Mouse (Mus musculus) hindbrain, embryonic 11.5 days (tissue): ENCODE results near the gene 2810004N23Rik. TPM values are rescaled to one million over a fixed set of nuclear protein-coding genes. Genes with fewer than 3 reads are reported as not detected.

Experiments
- ATAC-seq: fragments of 200-750 bp; cut with Nextera tagmentation; 2 replicates; pipeline ENCODE4 v1.8.0; 2017; ENCODE audit warnings: mild to moderate bottlenecking, moderate TSS enrichment, moderate library complexity; ENCODE audit not compliant: low FRiP score
- DNase-seq: peaks from one replicate; pipeline ENCODE4 v3.0.0-alpha.2; 2015; ENCODE audit warnings: low spot score
- H3K27ac ChIP-seq: fragments of 300-500 bp; sonication (generic); 2 replicates; pipeline ENCODE4 v1.5.1; 2014; ENCODE audit warnings: mild to moderate bottlenecking, low read depth, low read length
- H3K27me3 ChIP-seq: fragments of 300-500 bp; sonication (generic); 2 replicates; pipeline ENCODE4 v1.6.1; 2014; ENCODE audit warnings: mild to moderate bottlenecking, low read length, moderate library complexity, mixed read lengths; ENCODE audit not compliant: control insufficient read depth, insufficient read depth
- H3K36me3 ChIP-seq: fragments of 300-500 bp; sonication (generic); 2 replicates; pipeline ENCODE4 v1.6.1; 2014; ENCODE audit warnings: mild to moderate bottlenecking, low read length, moderate library complexity, mixed read lengths; ENCODE audit not compliant: control insufficient read depth, insufficient read depth
- H3K4me1 ChIP-seq: fragments of 300-500 bp; sonication (generic); replicated peaks from 2 replicates; pipeline ENCODE4 v1.6.1; 2014; ENCODE audit warnings: low read length, mixed read lengths; ENCODE audit not compliant: control insufficient read depth, insufficient read depth
- H3K4me2 ChIP-seq: fragments of 300-500 bp; sonication (generic); replicated peaks from 2 replicates; pipeline ENCODE4 v1.6.1; 2014; ENCODE audit warnings: mild to moderate bottlenecking, low read depth, low read length
- H3K4me3 ChIP-seq: fragments of 300-500 bp; sonication (generic); 2 replicates; pipeline ENCODE4 v1.5.1; 2014; ENCODE audit warnings: low read depth, low read length
- H3K9ac ChIP-seq: fragments of 300-500 bp; sonication (generic); 2 replicates; pipeline ENCODE4 v1.6.1; 2014; ENCODE audit warnings: low read depth, low read length
- H3K9me3 ChIP-seq: fragments of 300-500 bp; sonication (generic); 2 replicates; pipeline ENCODE4 v1.6.1; 2016; ENCODE audit warnings: low read length; ENCODE audit not compliant: control insufficient read depth
- WGBS: fragments of 180-500 bp; shearing (Covaris S2); extraction: QIAGEN DNeasy Blood & Tissue Kit; methylation state at CpG from one replicate; pipeline ENCODE4 v1.1.7; 2014; 5-methylcytosine and 5-hydroxymethylcytosine counted together
- polyA plus RNA-seq: library from polyadenylated mRNA; unstranded; fragments of >200 nt; fragmentation: Nextera tagmentation; extraction: Ambion mirVana; gene quantifications from 2 replicates; pipeline ENCODE4 v1.2.1, GENCODE M21; 2014

Gene 2810004N23Rik
- polyA plus RNA-seq, 1 experiment from 2014 or later: 38.8 TPM

GRCm38 (mm10) chr8:124810056-124810610 lies 52.8 kb downstream of the 2810004N23Rik start:
- WGBS: 71% methylated on average over 5 of the region's 5 CpGs
- no peak for ATAC-seq

GRCm38 (mm10) chr8:124809419-124809818 lies 53.5 kb downstream of the 2810004N23Rik start:
- H3K9ac ChIP-seq: no peak overlapping the region
- H3K36me3 ChIP-seq: no peaks in the 10 kb centered on the region
- H3K27ac ChIP-seq: no peak overlapping the region
- WGBS: 56% methylated on average over 2 of the region's 2 CpGs
- no peak overlapping the region for H3K4me2 ChIP-seq
- H3K9me3 ChIP-seq: no peaks in the 10 kb centered on the region
- no peaks in the 10 kb centered on the region for H3K4me1 ChIP-seq
- H3K27me3 ChIP-seq: no peaks in the 10 kb centered on the region
- DNase-seq (no peak), ATAC-seq (no peak)
- H3K4me3 ChIP-seq: no peak overlapping the region

More at GRCm38 (mm10) chr8:124810056-124810610, 52.8 kb downstream of the 2810004N23Rik start:
- Histone ChIP-seq H3K4me2 (no peak overlapping the region), H3K36me3 (no peaks in the 10 kb centered on the region), H3K9me3 (no peaks in the 10 kb centered on the region), H3K9ac (no peak overlapping the region), H3K27ac (no peak overlapping the region), H3K4me3 (no peak overlapping the region), H3K27me3 (no peaks in the 10 kb centered on the region), H3K4me1 (no peaks in the 10 kb centered on the region)
- peak; percentile 22 for DNase-seq

- ATAC-seq: no peak
- Histone ChIP-seq H3K36me3 (no peaks in the 10 kb centered on the region), H3K9ac (no peak overlapping the region), H3K4me3 (no peak overlapping the region), H3K4me2 (no peak overlapping the region), H3K27ac (no peak overlapping the region), H3K4me1 (no peaks in the 10 kb centered on the region), H3K27me3 (no peaks in the 10 kb centered on the region), H3K9me3 (no peaks in the 10 kb centered on the region)
- no peak for DNase-seq
- WGBS: 85% methylated on average over 4 of the region's 4 CpGs
Measured at GRCm38 (mm10) chr8:124805990-124806389, 56.9 kb downstream of the 2810004N23Rik start.

GRCm38 (mm10) chr8:124803824-124804702 lies 58.9 kb downstream of the 2810004N23Rik start:
- no peak for DNase-seq
- Histone ChIP-seq H3K9ac (no peak overlapping the region), H3K4me1 (no peaks in the 10 kb centered on the region), H3K9me3 (no peaks in the 10 kb centered on the region), H3K4me3 (no peak overlapping the region), H3K36me3 (no peaks in the 10 kb centered on the region), H3K27ac (no peak overlapping the region), H3K27me3 (no peaks in the 10 kb centered on the region), H3K4me2 (no peak overlapping the region)
- WGBS: 74% methylated on average over 12 of the region's 12 CpGs
- no peak for ATAC-seq

GRCm38 (mm10) chr8:124800542-124800941 lies 62.4 kb downstream of the 2810004N23Rik start:
- Histone ChIP-seq H3K27me3 (peaks cover 12% of the 10 kb centered on the region), H3K4me2 (no peak overlapping the region), H3K4me3 (no peak overlapping the region), H3K9ac (no peak overlapping the region), H3K4me1 (no peaks in the 10 kb centered on the region), H3K27ac (no peak overlapping the region), H3K9me3 (no peaks in the 10 kb centered on the region), H3K36me3 (no peaks in the 10 kb centered on the region)
- DNase-seq: no peak
- no peak for ATAC-seq
- WGBS: 47% methylated on average over 11 of the region's 11 CpGs

GRCm38 (mm10) chr8:124795781-124796488 lies 67.0 kb downstream of the 2810004N23Rik start:
- H3K9ac ChIP-seq: no peak overlapping the region
- H3K4me3 ChIP-seq: peak overlapping the region; percentile 64
- no peaks in the 10 kb centered on the region for H3K36me3 ChIP-seq
- no peaks in the 10 kb centered on the region for H3K9me3 ChIP-seq
- 77% methylated on average over 8 of the region's 8 CpGs for WGBS
- no peak overlapping the region for H3K27ac ChIP-seq
- H3K27me3 ChIP-seq: peaks cover 33% of the 10 kb centered on the region
- no peak for DNase-seq
- peak overlapping the region; percentile 99 for H3K4me2 ChIP-seq
- peaks cover 9% of the 10 kb centered on the region for H3K4me1 ChIP-seq
- ATAC-seq: no peak

GRCm38 (mm10) chr8:124794486-124794780 lies 68.5 kb downstream of the 2810004N23Rik start:
- H3K4me2 ChIP-seq: peak overlapping the region; percentile 99
- ATAC-seq: peak; percentile 28
- H3K9me3 ChIP-seq: no peaks in the 10 kb centered on the region
- DNase-seq: peak; percentile 82
- H3K9ac ChIP-seq: peak overlapping the region; percentile 68
- peak overlapping the region; percentile 64 for H3K4me3 ChIP-seq
- peaks cover 9% of the 10 kb centered on the region for H3K4me1 ChIP-seq
- no peaks in the 10 kb centered on the region for H3K36me3 ChIP-seq
- H3K27me3 ChIP-seq: peaks cover 37% of the 10 kb centered on the region
- under 1% methylated on average over 25 of the region's 25 CpGs for WGBS
- H3K27ac ChIP-seq: peak overlapping the region; percentile 92

GRCm38 (mm10) chr8:124793661-124794485 lies 69.0 kb downstream of the 2810004N23Rik start:
- Histone ChIP-seq H3K4me2 (peak overlapping the region; percentile 99), H3K9me3 (no peaks in the 10 kb centered on the region), H3K9ac (peak overlapping the region; percentile 68), H3K36me3 (no peaks in the 10 kb centered on the region), H3K4me3 (peak overlapping the region; percentile 64), H3K27ac (peak overlapping the region; percentile 92), H3K4me1 (peaks cover 9% of the 10 kb centered on the region), H3K27me3 (peaks cover 37% of the 10 kb centered on the region)
- under 1% methylated on average over 79 of the region's 81 CpGs for WGBS
- DNase-seq (no peak), ATAC-seq (peak; percentile 23)
